Mouse (Mus musculus) right cerebral cortex, adult 2 months (tissue): Measurements from ENCODE around the gene Tnfaip3.

ENCODE experiments used
- DNase-seq, 2 experiments: peaks; one replicate each; pipeline ENCODE4 v3.0.0; 2021 to 2022; ENCODE audit warnings: low spot score in 2 of 2

Gene Tnfaip3

GRCm38 (mm10) chr10:19014381-19015256, 838 bp downstream of the Tnfaip3 start:
- DNase-seq: peak; percentile 12 to 22

DNA sequence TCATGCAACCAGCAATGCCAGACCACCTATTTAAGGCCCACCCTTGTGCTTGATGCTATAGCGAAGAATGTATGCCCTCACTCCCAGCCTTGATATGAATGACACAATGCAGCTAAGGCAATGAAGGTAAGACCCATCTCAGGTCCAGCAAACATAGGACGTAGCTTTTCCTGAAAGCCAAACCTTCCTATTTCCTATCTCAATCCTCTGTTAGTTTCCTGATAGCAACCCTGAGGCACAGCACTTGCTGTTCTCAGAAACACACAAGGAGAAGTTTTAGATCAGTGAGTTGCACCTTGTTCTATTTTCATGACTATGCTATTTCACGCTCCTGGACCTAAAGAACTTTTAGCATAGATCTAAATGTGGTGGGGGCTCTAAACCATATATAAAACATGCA, 2.1 kb downstream of the Tnfaip3 start:
- DNase-seq: no peak

DNA sequence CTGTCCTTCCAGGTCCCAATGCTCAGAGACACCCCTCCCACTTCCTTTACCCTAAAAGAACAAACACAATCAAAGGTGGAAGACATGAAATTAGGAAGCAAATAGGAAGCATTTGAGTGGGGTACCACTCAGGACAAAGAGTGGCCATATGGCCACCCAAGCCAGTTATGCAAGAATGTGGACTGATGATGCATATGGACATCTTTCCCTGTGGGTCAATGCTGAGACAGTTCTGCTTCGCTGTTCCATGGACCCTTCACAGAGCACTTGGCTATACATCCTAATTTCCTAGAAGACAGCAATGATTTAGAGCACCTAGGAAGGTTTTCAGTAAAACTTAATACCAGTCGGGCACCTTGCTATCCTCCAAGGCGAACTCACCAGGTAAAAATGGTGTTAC, 2.8 kb downstream of the Tnfaip3 start:
- no peak for DNase-seq

- DNase-seq: no peak
Observed at GRCm38 (mm10) chr10:19011832-19012440, 3.5 kb downstream of the Tnfaip3 start.

DNA sequence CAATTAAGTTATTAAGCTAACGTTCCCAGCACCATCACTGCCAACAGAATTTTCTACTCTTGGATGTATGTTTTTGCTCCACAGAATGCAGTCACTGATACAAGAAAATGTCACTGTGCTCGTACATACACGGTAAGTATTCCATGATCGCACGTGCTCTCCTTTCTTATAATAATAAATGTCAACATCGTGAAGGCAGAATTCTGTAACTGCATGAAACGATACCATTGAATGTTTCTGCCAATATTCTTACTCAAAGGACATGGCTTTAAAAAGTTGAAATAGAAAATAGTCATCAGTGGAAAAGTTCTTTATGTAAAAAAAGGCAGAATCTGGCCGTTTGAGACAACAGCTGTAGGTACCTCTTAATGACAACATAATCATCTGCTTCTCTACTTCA, 5.0 kb downstream of the Tnfaip3 start:
- no peak for DNase-seq

DNA sequence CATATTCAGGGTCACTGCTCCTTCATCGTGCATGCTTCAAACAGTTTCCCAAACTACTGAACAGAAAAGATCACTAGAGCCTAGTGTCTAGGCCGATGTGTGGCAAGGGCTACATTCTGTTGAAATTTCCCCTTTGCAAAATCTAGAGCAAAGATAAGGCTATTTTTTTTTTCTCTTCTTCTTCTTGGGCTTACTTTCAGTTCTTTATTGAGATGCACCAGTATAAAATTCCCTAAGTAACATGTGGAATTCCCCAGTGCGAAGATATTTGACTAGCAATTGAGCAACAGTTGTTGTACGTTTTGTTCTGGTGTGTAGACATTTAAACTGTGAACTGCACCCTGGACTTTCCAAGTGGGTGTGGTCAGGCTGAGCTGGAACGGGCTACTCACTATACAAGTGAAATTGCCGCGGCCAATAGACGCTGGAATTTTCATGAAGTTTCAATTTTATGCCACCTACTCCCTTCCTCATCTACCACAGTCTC, 6.2 kb downstream of the Tnfaip3 start:
- DNase-seq: no peak

GRCm38 (mm10) chr10:19008607-19008940, 6.9 kb downstream of the Tnfaip3 start:
- DNase-seq: no peak

DNA sequence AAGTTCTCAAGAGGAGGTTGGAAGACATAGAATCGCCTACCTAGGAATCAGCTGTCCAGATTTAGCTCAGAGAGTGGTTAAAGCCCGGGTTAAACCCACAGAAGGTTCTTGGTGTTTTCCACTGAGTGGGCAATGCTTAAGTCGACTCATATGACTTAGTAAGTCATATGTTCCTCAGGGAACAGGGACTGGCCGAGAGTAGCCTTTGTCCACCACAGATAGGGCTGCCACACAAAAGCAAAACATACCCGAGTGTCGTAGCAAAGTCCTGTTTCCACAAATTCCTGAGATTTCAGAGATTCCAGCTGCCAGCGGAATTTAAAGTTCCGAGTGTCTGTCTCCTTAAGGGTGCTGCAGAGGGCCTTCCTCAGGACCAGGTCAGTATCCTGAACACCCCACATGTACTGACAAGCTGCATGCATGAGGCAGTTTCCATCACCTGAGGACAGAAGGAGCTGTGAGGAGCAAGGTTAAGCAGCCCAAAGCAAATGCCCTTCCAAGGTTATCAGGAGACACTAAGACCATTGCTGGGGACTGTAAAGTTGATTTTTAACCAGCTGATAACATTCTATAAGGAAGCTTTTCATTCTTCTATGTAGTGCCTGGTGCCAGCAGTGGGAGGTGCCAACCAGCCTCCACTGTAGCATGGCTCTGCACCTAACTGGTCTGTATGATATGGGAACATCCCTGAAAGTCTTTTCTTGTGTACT, 7.4 kb downstream of the Tnfaip3 start:
- no peak for DNase-seq

GRCm38 (mm10) chr10:19002091-19002785, 13.2 kb downstream of the Tnfaip3 start:
- peak; percentile 70 to 79 for DNase-seq

DNA sequence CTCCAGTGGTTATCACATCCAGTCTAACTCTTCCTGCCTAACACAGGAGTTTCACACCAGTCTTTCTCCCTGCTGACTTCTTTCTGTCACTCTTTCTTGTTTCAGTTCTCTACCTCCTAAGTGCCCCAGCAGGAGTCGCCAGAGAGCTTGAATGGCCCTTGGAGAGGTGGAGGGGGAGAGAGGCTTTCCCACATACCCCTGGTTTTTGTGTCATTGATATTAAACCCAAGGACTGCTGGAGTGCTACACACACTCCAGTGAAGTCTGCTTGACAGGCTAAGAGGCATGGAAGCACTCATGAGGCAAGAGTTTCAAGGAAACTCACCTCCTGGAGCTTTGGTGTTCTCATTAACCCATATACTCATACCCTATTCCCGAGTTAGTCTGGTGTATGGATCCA, 16.0 kb downstream of the Tnfaip3 start:
- no peak for DNase-seq

- no peak for DNase-seq
Observed at GRCm38 (mm10) chr10:18996331-18996730, 19.1 kb downstream of the Tnfaip3 start.

- DNase-seq: no peak
Observed at GRCm38 (mm10) chr10:18995465-18996261, 19.8 kb downstream of the Tnfaip3 start.

GRCm38 (mm10) chr10:18992971-18993370, 22.5 kb downstream of the Tnfaip3 start:
- DNase-seq: no peak

DNA sequence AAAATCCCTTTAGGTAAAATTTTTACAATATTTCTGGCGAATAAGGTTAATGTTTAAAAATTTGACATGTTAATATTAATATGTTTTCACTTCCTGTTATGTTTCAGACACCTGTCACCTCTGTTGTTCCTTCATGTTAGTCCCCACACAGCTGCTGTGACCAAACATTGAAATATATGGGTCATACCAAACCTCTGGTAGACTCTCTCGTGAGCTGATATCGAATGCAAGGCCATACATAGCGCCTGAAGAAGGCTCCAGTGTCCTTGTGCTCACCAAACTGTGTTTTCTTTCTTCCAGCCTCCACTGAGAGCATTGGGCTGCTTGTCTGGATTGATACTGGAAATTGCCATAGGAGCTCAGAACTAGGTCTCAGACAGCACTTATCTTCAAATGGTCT, 24.4 kb downstream of the Tnfaip3 start:
- no peak for DNase-seq

DNA sequence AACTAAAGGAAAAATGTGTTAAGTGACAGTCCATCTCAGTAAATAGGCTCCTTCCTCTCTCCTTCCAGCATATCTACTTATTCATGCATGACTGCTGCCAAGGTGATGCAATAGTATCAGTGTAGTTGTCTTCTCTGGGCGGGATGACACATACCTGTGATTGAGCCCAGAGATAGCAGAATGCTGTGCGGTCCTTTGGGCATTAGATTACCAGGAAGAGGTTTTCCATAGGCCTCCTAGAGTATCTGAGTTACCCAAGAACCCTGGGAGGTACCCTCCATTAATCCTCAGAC, 27.6 kb downstream of the Tnfaip3 start:
- no peak for DNase-seq

- DNase-seq: no peak
Observed at GRCm38 (mm10) chr10:18987046-18987906, 28.2 kb downstream of the Tnfaip3 start.

DNA sequence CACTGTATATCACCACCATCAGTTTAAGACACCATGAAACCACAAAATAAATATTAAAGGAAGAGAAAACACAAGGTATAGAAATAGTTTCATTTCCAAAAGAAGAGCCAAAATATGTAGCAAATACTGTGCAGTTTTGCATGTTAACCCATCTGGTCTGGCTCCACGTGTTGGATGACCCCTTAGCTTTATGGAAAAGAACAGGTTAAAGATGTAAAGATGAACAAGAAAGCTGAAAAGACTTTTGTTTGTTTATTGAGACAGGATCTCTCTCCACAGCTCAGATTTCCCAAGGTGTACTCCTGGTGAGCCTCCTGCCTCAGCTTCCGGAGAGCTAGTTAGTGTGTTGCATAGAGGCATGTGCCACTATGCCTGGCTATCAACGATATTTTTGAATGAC, 29.9 kb downstream of the Tnfaip3 start:
- DNase-seq: no peak

- no peak for DNase-seq
Observed at GRCm38 (mm10) chr10:18983514-18983913, 31.9 kb downstream of the Tnfaip3 start.

DNA sequence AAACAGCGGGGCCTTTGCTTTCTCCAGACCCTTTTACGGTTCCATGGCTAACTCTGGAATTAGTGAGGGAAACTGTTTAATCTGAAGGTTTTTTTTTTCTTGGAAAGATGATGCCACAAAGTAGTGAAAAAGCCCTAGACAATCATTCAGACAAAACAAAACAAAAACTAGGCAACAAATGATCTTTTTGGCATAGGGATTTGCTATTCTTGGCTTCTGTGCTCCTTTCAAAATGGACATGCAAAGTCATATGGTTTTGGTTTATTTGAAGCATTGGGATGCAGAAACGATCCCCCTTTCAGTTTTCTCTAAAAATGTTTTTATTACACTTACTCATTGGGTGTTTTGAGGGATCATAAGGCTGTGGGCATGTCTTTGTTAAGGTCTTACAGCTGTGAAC, 41.0 kb downstream of the Tnfaip3 start:
- DNase-seq: no peak

GRCm38 (mm10) chr10:18966893-18967292, 48.6 kb downstream of the Tnfaip3 start:
- DNase-seq: no peak
